Mouse (Mus musculus) heart, postnatal 0 days (tissue): Measurements from ENCODE around the gene Kctd6. TPM values are rescaled to one million over a fixed set of nuclear protein-coding genes. Genes with fewer than 3 reads are reported as not detected.
A peak's percentile ranks its signal among the peaks of the same experiment; 100 is the strongest.
"Not testable (repeated sequence)": the region's sequence is repeated elsewhere in the genome, so short reads cannot be mapped to it uniquely, and the experiment has no call there.

Experiments used
- ATAC-seq: fragments of 200-750 bp; cut with Nextera tagmentation; 2 replicates; pipeline ENCODE4 v1.8.0; 2017; ENCODE audit warnings: low read depth, moderate number of reproducible peaks, moderate library complexity; ENCODE audit not compliant: insufficient read depth
- DNase-seq: peaks from one replicate; pipeline ENCODE4 v3.0.0-alpha.2; 2016; ENCODE audit warnings: low spot score
- H3K27ac ChIP-seq: fragments of 300-500 bp; sonication (generic); 2 replicates; pipeline ENCODE4 v1.5.1; 2014; ENCODE audit warnings: low read depth, mild to moderate bottlenecking
- H3K27me3 ChIP-seq: fragments of 300-500 bp; sonication (generic); 2 replicates; pipeline ENCODE4 v1.6.1; 2014; ENCODE audit warnings: low read length, mixed read lengths; ENCODE audit not compliant: control insufficient read depth, insufficient read depth
- H3K36me3 ChIP-seq: fragments of 300-500 bp; sonication (generic); replicated peaks from 2 replicates; pipeline ENCODE4 v1.6.1; 2014; ENCODE audit warnings: low read length, mixed read lengths; ENCODE audit not compliant: control insufficient read depth, insufficient read depth
- H3K4me1 ChIP-seq: fragments of 300-500 bp; sonication (generic); 2 replicates; pipeline ENCODE4 v1.6.1; 2014; ENCODE audit warnings: antibody characterized with exemption; ENCODE audit not compliant: control insufficient read depth, insufficient read depth
- H3K4me2 ChIP-seq: fragments of 300-500 bp; sonication (generic); 2 replicates; pipeline ENCODE4 v1.6.1; 2014; ENCODE audit warnings: low read depth, mild to moderate bottlenecking, low read length, moderate library complexity
- H3K4me3 ChIP-seq: fragments of 300-500 bp; sonication (generic); 2 replicates; pipeline ENCODE4 v1.5.1; 2014; ENCODE audit warnings: low read depth, low read length
- H3K9ac ChIP-seq: fragments of 300-500 bp; sonication (generic); replicated peaks from 2 replicates; pipeline ENCODE4 v1.6.1; 2014; ENCODE audit warnings: low read depth, low read length, mixed read lengths
- H3K9me3 ChIP-seq: fragments of 300-500 bp; sonication (generic); replicated peaks from 2 replicates; pipeline ENCODE4 v1.6.1; 2016; ENCODE audit warnings: low read length; ENCODE audit not compliant: control insufficient read depth
- CTCF ChIP-seq: IDR thresholded peaks from 2 replicates; pipeline ENCODE4 v1.5.1; 2016; ENCODE audit warnings: antibody characterized with exemption, control low read depth, low read depth
- EP300 ChIP-seq: IDR thresholded peaks from 2 replicates; pipeline ENCODE4 v1.6.1; 2016; ENCODE audit warnings: antibody characterized with exemption, low read depth
- WGBS: fragments of 180-500 bp; shearing (Covaris S2); extraction: QIAGEN DNeasy Blood & Tissue Kit; methylation state at CpG from one replicate; pipeline ENCODE4 v1.1.7; 2014; 5-methylcytosine and 5-hydroxymethylcytosine counted together
- polyA plus RNA-seq: library from polyadenylated mRNA; unstranded; fragments of >200 nt; fragmentation: Nextera tagmentation; extraction: Ambion mirVana; gene quantifications from 2 replicates; pipeline ENCODE4 v1.2.1, GENCODE M21; 2015
- total RNA-seq: library from RNA; depleted of rRNA; stranded (reverse); fragments of >200 nt; gene quantifications from 2 replicates; pipeline ENCODE4 v1.2.3, GENCODE M21; 2014; ENCODE audit warnings: low replicate concordance; rRNA removed

Kctd6 gene
- total RNA-seq (5.8 and 7.9 TPM in 2 replicates), polyA plus RNA-seq (11.4 and 12.6 TPM in 2 replicates)

- Histone ChIP-seq H3K27me3 (no peaks in the 10 kb centered on the region), H3K36me3 (no peaks in the 10 kb centered on the region), H3K4me2 (peak within 1 kb of the TSS; percentile 84), H3K27ac (peak within 1 kb of the TSS; percentile 98), H3K4me3 (peak within 1 kb of the TSS; percentile 95), H3K9ac (peak within 1 kb of the TSS; percentile 97), H3K4me1 (peaks cover 21% of the 10 kb centered on the region), H3K9me3 (no peaks in the 10 kb centered on the region)
- TF ChIP-seq EP300 (no peak), CTCF (peak; percentile 62)
- WGBS, result 0% methylated on average over 20 of the region's 49 CpGs
- DNase-seq (peak; percentile 98), ATAC-seq (peak; percentile 98)
These were observed at the start of gene Kctd6 for GRCm38 (mm10) chr14:8213803-8214224. Gene Kctd6 (plus strand): TSS chr14:8214140.

- Histone ChIP-seq H3K4me2 (no peak overlapping the region), H3K27me3 (no peaks in the 10 kb centered on the region), H3K4me3 (no peak overlapping the region), H3K36me3 (peaks cover 88% of the 10 kb centered on the region), H3K9me3 (no peaks in the 10 kb centered on the region), H3K27ac (no peak overlapping the region), H3K4me1 (no peaks in the 10 kb centered on the region), H3K9ac (no peak overlapping the region)
- 66% methylated on average over 7 of the region's 7 CpGs for WGBS
- no peak for DNase-seq
- TF ChIP-seq EP300 (no peak), CTCF (no peak)
- no peak for ATAC-seq
These were observed 49.5 kb upstream of the Kctd6 start for GRCm38 (mm10) chr14:8164463-8164862.

DNA sequence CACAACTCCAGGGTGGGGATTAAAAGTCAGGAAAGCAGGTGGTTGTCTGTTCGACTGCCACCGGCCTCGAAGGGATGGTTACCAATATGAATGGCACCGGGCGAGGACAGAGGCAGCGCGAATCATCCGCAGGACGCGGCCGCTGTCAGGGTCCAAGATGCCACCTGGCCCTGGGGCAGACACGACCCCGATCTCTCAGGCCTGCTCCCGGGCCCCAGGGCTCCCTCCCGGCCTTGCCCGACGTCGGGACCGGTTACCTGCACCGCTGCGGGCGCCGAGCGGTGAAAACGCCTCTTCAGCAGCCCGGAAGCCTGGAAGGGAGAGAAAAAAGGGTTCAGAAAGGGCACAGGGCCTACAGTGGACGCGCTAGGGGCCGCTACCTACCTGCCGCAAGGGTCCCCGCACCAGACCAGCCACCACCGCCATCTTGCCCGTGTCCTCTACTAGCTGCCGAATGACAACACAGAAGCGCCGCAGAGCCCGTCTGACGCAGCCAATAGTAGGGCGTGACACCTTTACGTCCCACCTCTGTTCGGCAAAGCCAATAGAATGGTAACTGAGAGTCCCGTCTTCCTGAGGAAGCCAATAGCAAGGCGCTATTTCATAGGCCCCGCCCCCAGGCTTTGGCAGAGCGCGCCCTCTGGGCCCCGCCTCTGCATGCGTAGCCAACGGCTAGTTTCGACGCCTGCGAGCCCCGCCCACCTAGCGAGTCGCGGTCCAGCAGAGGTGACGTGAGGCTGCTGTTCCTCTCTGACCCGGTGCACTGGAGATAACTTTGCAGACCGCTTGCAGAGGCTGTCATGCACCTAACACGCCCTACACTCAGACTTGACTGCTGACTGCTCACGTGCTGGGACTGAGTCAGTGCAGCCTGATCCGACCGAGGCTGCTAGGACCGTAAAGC, 41.2 kb upstream of the Kctd6 start, which contains the start of gene Pdhb:
Gene Pdhb (minus strand): TSS at position 519 of the 904 bp plus-strand sequence.
- 1% methylated on average over 64 of the region's 64 CpGs for WGBS
- peaks cover 29% of the 10 kb centered on the region for H3K36me3 ChIP-seq
- peak; percentile 100 for DNase-seq

GRCm38 (mm10) chr14:8173542-8174250, 40.2 kb upstream of the Kctd6 start:
- WGBS, result 23% methylated on average over 5 of the region's 7 CpGs
- Histone ChIP-seq H3K36me3 (peaks cover 19% of the 10 kb centered on the region), H3K27ac (peak overlapping the region; percentile 92), H3K4me2 (peak overlapping the region; percentile 65), H3K4me3 (peak overlapping the region; percentile 97)
- H3K9me3 ChIP-seq, H3K9ac ChIP-seq, ATAC-seq, H3K4me1 ChIP-seq, H3K27me3 ChIP-seq, DNase-seq: not testable (repeated sequence)
- peak; percentile 33 for TF ChIP-seq CTCF

More for the DNA sequence above, 41.2 kb upstream of the Kctd6 start, which contains the start of gene Pdhb:
- Histone ChIP-seq H3K4me3 (peak within 1 kb of the TSS; percentile 97), H3K9me3 (no peaks in the 10 kb centered on the region), H3K4me2 (peak within 1 kb of the TSS; percentile 74), H3K9ac (peak within 1 kb of the TSS; percentile 95), H3K27ac (peak within 1 kb of the TSS; percentile 98), H3K4me1 (peaks cover 7% of the 10 kb centered on the region; the same call in 1 of the 2 replicates), H3K27me3 (no peaks in the 10 kb centered on the region)
- TF ChIP-seq CTCF (peak; percentile 13; the same call in 1 of the 2 replicates), EP300 (peak; percentile 81; the same call in 1 of the 2 replicates)
- ATAC-seq, result peak; percentile 97

DNA sequence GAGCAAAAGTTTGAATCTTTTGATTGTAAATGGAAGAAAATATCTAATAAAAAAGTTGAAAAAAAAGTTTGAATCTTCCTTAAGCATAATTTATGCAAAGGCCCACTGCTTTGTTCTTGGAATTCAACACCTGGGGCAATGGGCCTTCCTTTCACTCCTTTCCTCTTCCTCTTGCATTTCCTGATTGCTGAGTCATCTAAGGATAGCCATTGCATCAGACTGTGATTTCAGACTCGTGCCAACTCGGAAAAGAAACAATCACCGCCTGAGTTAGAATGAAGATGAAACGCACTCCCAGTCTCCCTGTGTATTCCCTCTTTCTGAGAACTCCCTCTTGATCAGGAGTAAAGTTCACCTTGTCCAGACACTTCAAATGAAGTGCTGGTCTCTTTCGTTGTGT, 39.3 kb upstream of the Kctd6 start:
- Histone ChIP-seq H3K4me2 (no peak overlapping the region), H3K36me3 (peaks cover 10% of the 10 kb centered on the region), H3K4me3 (no peak overlapping the region), H3K9ac (no peak overlapping the region), H3K9me3 (no peaks in the 10 kb centered on the region), H3K27me3 (no peaks in the 10 kb centered on the region), H3K4me1 (peaks cover 7% of the 10 kb centered on the region; the same call in 1 of the 2 replicates), H3K27ac (no peak overlapping the region)
- no peak for DNase-seq
- 66% methylated on average over 5 of the region's 5 CpGs for WGBS
- TF ChIP-seq EP300 (no peak), CTCF (no peak)
- no peak for ATAC-seq
